Mouse (Mus musculus): ENCODE data around the gene Mamstr. TPM values are rescaled to one million over a fixed set of nuclear protein-coding genes. Genes with fewer than 3 reads are reported as not detected.

Mamstr gene
- 7.2 TPM in 2 replicates for polyA plus RNA-seq (2014; fragmentation: Nextera tagmentation; extraction: Ambion mirVana)

GRCm38 (mm10) chr7:45639561-45640027 lies at the start of gene Mamstr:
Mamstr (plus strand) TSS chr7:45639977.
- H3K4me3 ChIP-seq (ENCODE audit: low read depth, low read length): no peak within 1 kb of the TSS
- H3K9me3 ChIP-seq (ENCODE audit: control insufficient read depth, low read depth, low read length): no peaks in the 10 kb centered on the region; the same call in 1 of the 2 replicates
- no peak within 1 kb of the TSS for H3K27ac ChIP-seq (ENCODE audit: low read length)
- WGBS: 26% methylated on average over 19 of the region's 19 CpGs
- no peak within 1 kb of the TSS for H3K9ac ChIP-seq (replicated peaks; ENCODE audit: low read depth, low read length)
- H3K36me3 ChIP-seq (ENCODE audit: control insufficient read depth, insufficient read depth, low read length): peaks cover 3% of the 10 kb centered on the region; the same call in 1 of the 2 replicates
- peaks cover 42% of the 10 kb centered on the region for H3K4me1 ChIP-seq (ENCODE audit: control insufficient read depth, insufficient read depth, low read length)
- no peak within 1 kb of the TSS for H3K4me2 ChIP-seq (replicated peaks; ENCODE audit: low read depth, low read length)
- ATAC-seq (ENCODE audit: insufficient number of reproducible peaks, insufficient read depth, low FRiP score, low read depth): no peak
- no peaks in the 10 kb centered on the region for H3K27me3 ChIP-seq (ENCODE audit: control insufficient read depth, insufficient read depth, low read length)

GRCm38 (mm10) chr7:45590874-45591273 lies 48.9 kb upstream of the Mamstr start:
- H3K4me3 ChIP-seq (ENCODE audit: low read depth, low read length): no peak overlapping the region
- no peaks in the 10 kb centered on the region for H3K27me3 ChIP-seq (ENCODE audit: control insufficient read depth, insufficient read depth, low read length)
- H3K4me1 ChIP-seq (ENCODE audit: control insufficient read depth, insufficient read depth, low read length): no peaks in the 10 kb centered on the region
- peaks cover 2% of the 10 kb centered on the region; the same call in 1 of the 2 replicates for H3K36me3 ChIP-seq (ENCODE audit: control insufficient read depth, insufficient read depth, low read length)
- WGBS: 59% methylated on average over 3 of the region's 3 CpGs
- no peak overlapping the region for H3K4me2 ChIP-seq (replicated peaks; ENCODE audit: low read depth, low read length)
- no peak for ATAC-seq (ENCODE audit: insufficient number of reproducible peaks, insufficient read depth, low FRiP score, low read depth)
- H3K27ac ChIP-seq (ENCODE audit: low read length): no peak overlapping the region
- H3K9me3 ChIP-seq (ENCODE audit: control insufficient read depth, low read depth, low read length): no peaks in the 10 kb centered on the region
- H3K9ac ChIP-seq (replicated peaks; ENCODE audit: low read depth, low read length): no peak overlapping the region

- H3K9ac ChIP-seq (replicated peaks; ENCODE audit: low read depth, low read length): no peak overlapping the region
- H3K27me3 ChIP-seq (ENCODE audit: control insufficient read depth, insufficient read depth, low read length): no peaks in the 10 kb centered on the region
- no peak overlapping the region for H3K27ac ChIP-seq (ENCODE audit: low read length)
- no peak for ATAC-seq (ENCODE audit: insufficient number of reproducible peaks, insufficient read depth, low FRiP score, low read depth)
- H3K4me2 ChIP-seq (replicated peaks; ENCODE audit: low read depth, low read length): no peak overlapping the region
- H3K36me3 ChIP-seq (ENCODE audit: control insufficient read depth, insufficient read depth, low read length): no peaks in the 10 kb centered on the region; the same call in 1 of the 2 replicates
- H3K4me1 ChIP-seq (ENCODE audit: control insufficient read depth, insufficient read depth, low read length): no peaks in the 10 kb centered on the region
- WGBS: 72% methylated on average over 7 of the region's 7 CpGs
- no peak overlapping the region for H3K4me3 ChIP-seq (ENCODE audit: low read depth, low read length)
- H3K9me3 ChIP-seq (ENCODE audit: control insufficient read depth, low read depth, low read length): no peaks in the 10 kb centered on the region
Measured at GRCm38 (mm10) chr7:45591880-45592279, 47.9 kb upstream of the Mamstr start.

- WGBS: 18% methylated on average over 10 of the region's 10 CpGs
- Histone ChIP-seq H3K4me1 (ENCODE audit: control insufficient read depth, insufficient read depth, low read length) (no peaks in the 10 kb centered on the region), H3K4me3 (ENCODE audit: low read depth, low read length) (no peak overlapping the region), H3K9ac (replicated peaks; ENCODE audit: low read depth, low read length) (no peak overlapping the region), H3K4me2 (replicated peaks; ENCODE audit: low read depth, low read length) (no peak overlapping the region), H3K9me3 (ENCODE audit: control insufficient read depth, low read depth, low read length) (no peaks in the 10 kb centered on the region), H3K36me3 (ENCODE audit: control insufficient read depth, insufficient read depth, low read length) (no peaks in the 10 kb centered on the region), H3K27me3 (ENCODE audit: control insufficient read depth, insufficient read depth, low read length) (no peaks in the 10 kb centered on the region), H3K27ac (ENCODE audit: low read length) (no peak overlapping the region)
- ATAC-seq (ENCODE audit: insufficient number of reproducible peaks, insufficient read depth, low FRiP score, low read depth): no peak
Measured at GRCm38 (mm10) chr7:45593118-45593815, 46.5 kb upstream of the Mamstr start.

- ATAC-seq (ENCODE audit: insufficient number of reproducible peaks, insufficient read depth, low FRiP score, low read depth): no peak
- H3K36me3 ChIP-seq (ENCODE audit: control insufficient read depth, insufficient read depth, low read length): no peaks in the 10 kb centered on the region
- no peak overlapping the region for H3K9ac ChIP-seq (replicated peaks; ENCODE audit: low read depth, low read length)
- H3K4me2 ChIP-seq (replicated peaks; ENCODE audit: low read depth, low read length): no peak overlapping the region
- WGBS: 87% methylated on average over 4 of the region's 4 CpGs
- H3K4me3 ChIP-seq (ENCODE audit: low read depth, low read length): no peak overlapping the region
- no peaks in the 10 kb centered on the region for H3K4me1 ChIP-seq (ENCODE audit: control insufficient read depth, insufficient read depth, low read length)
- no peaks in the 10 kb centered on the region for H3K27me3 ChIP-seq (ENCODE audit: control insufficient read depth, insufficient read depth, low read length)
- H3K27ac ChIP-seq (ENCODE audit: low read length): no peak overlapping the region
- no peaks in the 10 kb centered on the region for H3K9me3 ChIP-seq (ENCODE audit: control insufficient read depth, low read depth, low read length)
Measured at GRCm38 (mm10) chr7:45595176-45595575, 44.6 kb upstream of the Mamstr start.

- 82% methylated on average over 1 of the region's 1 CpGs for WGBS
- H3K9ac ChIP-seq (replicated peaks; ENCODE audit: low read depth, low read length): no peak overlapping the region
- no peak overlapping the region for H3K27ac ChIP-seq (ENCODE audit: low read length)
- H3K9me3 ChIP-seq (ENCODE audit: control insufficient read depth, low read depth, low read length): no peaks in the 10 kb centered on the region
- H3K4me1 ChIP-seq (ENCODE audit: control insufficient read depth, insufficient read depth, low read length): no peaks in the 10 kb centered on the region
- no peak overlapping the region for H3K4me3 ChIP-seq (ENCODE audit: low read depth, low read length)
- no peak overlapping the region for H3K4me2 ChIP-seq (replicated peaks; ENCODE audit: low read depth, low read length)
- no peak for ATAC-seq (ENCODE audit: insufficient number of reproducible peaks, insufficient read depth, low FRiP score, low read depth)
- H3K36me3 ChIP-seq (ENCODE audit: control insufficient read depth, insufficient read depth, low read length): no peaks in the 10 kb centered on the region
- no peaks in the 10 kb centered on the region for H3K27me3 ChIP-seq (ENCODE audit: control insufficient read depth, insufficient read depth, low read length)
Measured at GRCm38 (mm10) chr7:45596107-45596506, 43.7 kb upstream of the Mamstr start.

GRCm38 (mm10) chr7:45597013-45597412 lies 42.8 kb upstream of the Mamstr start:
- Histone ChIP-seq H3K4me3 (ENCODE audit: low read depth, low read length) (no peak overlapping the region), H3K27ac (ENCODE audit: low read length) (no peak overlapping the region), H3K27me3 (ENCODE audit: control insufficient read depth, insufficient read depth, low read length) (no peaks in the 10 kb centered on the region), H3K4me1 (ENCODE audit: control insufficient read depth, insufficient read depth, low read length) (0 out of 2 replicates have a peak, but pooled peaks cover 2% of the 10 kb centered on the region), H3K4me2 (replicated peaks; ENCODE audit: low read depth, low read length) (no peak overlapping the region), H3K36me3 (ENCODE audit: control insufficient read depth, insufficient read depth, low read length) (no peaks in the 10 kb centered on the region), H3K9me3 (ENCODE audit: control insufficient read depth, low read depth, low read length) (no peaks in the 10 kb centered on the region), H3K9ac (replicated peaks; ENCODE audit: low read depth, low read length) (no peak overlapping the region)
- WGBS: 89% methylated on average over 5 of the region's 5 CpGs
- no peak for ATAC-seq (ENCODE audit: insufficient number of reproducible peaks, insufficient read depth, low FRiP score, low read depth)

GRCm38 (mm10) chr7:45597527-45597926 lies 42.2 kb upstream of the Mamstr start:
- H3K27me3 ChIP-seq (ENCODE audit: control insufficient read depth, insufficient read depth, low read length): no peaks in the 10 kb centered on the region
- H3K27ac ChIP-seq (ENCODE audit: low read length): no peak overlapping the region
- H3K9ac ChIP-seq (replicated peaks; ENCODE audit: low read depth, low read length): no peak overlapping the region
- 87% methylated on average over 6 of the region's 6 CpGs for WGBS
- H3K4me2 ChIP-seq (replicated peaks; ENCODE audit: low read depth, low read length): no peak overlapping the region
- no peaks in the 10 kb centered on the region for H3K9me3 ChIP-seq (ENCODE audit: control insufficient read depth, low read depth, low read length)
- H3K4me3 ChIP-seq (ENCODE audit: low read depth, low read length): no peak overlapping the region
- no peaks in the 10 kb centered on the region for H3K36me3 ChIP-seq (ENCODE audit: control insufficient read depth, insufficient read depth, low read length)
- 0 out of 2 replicates have a peak, but pooled peaks cover 2% of the 10 kb centered on the region for H3K4me1 ChIP-seq (ENCODE audit: control insufficient read depth, insufficient read depth, low read length)
- no peak for ATAC-seq (ENCODE audit: insufficient number of reproducible peaks, insufficient read depth, low FRiP score, low read depth)
